Mouse (Mus musculus): ENCODE measurements around the gene Acin1. TPM values are rescaled to one million over a fixed set of nuclear protein-coding genes. Genes with fewer than 3 reads are reported as not detected.

Gene Acin1
- polyA plus RNA-seq, 1 experiment from 2014 or later: 132 TPM

GRCm38 (mm10) chr14:54715402-54715801 lies 28.7 kb upstream of the Acin1 start:
- Histone ChIP-seq H3K4me3 (replicated peaks) (no peak overlapping the region), H3K4me1 (peaks cover 12% of the 10 kb centered on the region), H3K27ac (replicated peaks) (no peak overlapping the region), H3K27me3 (peaks cover 5% of the 10 kb centered on the region; the same call in 1 of the 2 replicates), H3K4me2 (replicated peaks) (no peak overlapping the region), H3K9ac (no peak overlapping the region), H3K9me3 (replicated peaks) (no peaks in the 10 kb centered on the region), H3K36me3 (no peaks in the 10 kb centered on the region)
- WGBS: 53% methylated on average over 1 of the region's 1 CpGs
- ATAC-seq (ENCODE audit: insufficient number of reproducible peaks, low FRiP score, low TSS enrichment, low read depth): no peak

GRCm38 (mm10) chr14:54714617-54715081 lies 27.9 kb upstream of the Acin1 start:
- Histone ChIP-seq H3K4me1 (peaks cover 12% of the 10 kb centered on the region), H3K4me3 (replicated peaks) (peak overlapping the region; percentile 39), H3K36me3 (no peaks in the 10 kb centered on the region), H3K9ac (0 out of 2 replicates have a peak overlapping the region, but pooled peaks have one; percentile 6), H3K27me3 (peaks cover 5% of the 10 kb centered on the region; the same call in 1 of the 2 replicates), H3K27ac (replicated peaks) (no peak overlapping the region), H3K4me2 (replicated peaks) (peak overlapping the region; percentile 72), H3K9me3 (replicated peaks) (no peaks in the 10 kb centered on the region)
- ATAC-seq (ENCODE audit: insufficient number of reproducible peaks, low FRiP score, low TSS enrichment, low read depth): peak; percentile 21; the same call in 1 of the 2 replicates
- WGBS: 3% methylated on average over 15 of the region's 15 CpGs

GRCm38 (mm10) chr14:54714121-54714520 lies 27.4 kb upstream of the Acin1 start:
- ATAC-seq (ENCODE audit: insufficient number of reproducible peaks, low FRiP score, low TSS enrichment, low read depth): 0 out of 2 replicates have a peak, but pooled peaks have one; percentile 35
- 0 out of 2 replicates have a peak overlapping the region, but pooled peaks have one; percentile 6 for H3K9ac ChIP-seq
- WGBS: under 1% methylated on average over 13 of the region's 13 CpGs
- peak overlapping the region; percentile 72 for H3K4me2 ChIP-seq (replicated peaks)
- H3K9me3 ChIP-seq (replicated peaks): no peaks in the 10 kb centered on the region
- peak overlapping the region; percentile 39 for H3K4me3 ChIP-seq (replicated peaks)
- H3K27ac ChIP-seq (replicated peaks): no peak overlapping the region
- H3K27me3 ChIP-seq: peaks cover 5% of the 10 kb centered on the region; the same call in 1 of the 2 replicates
- H3K4me1 ChIP-seq: peaks cover 12% of the 10 kb centered on the region
- no peaks in the 10 kb centered on the region for H3K36me3 ChIP-seq

GRCm38 (mm10) chr14:54712861-54713260 lies 26.1 kb upstream of the Acin1 start:
- peaks cover 5% of the 10 kb centered on the region; the same call in 1 of the 2 replicates for H3K27me3 ChIP-seq
- WGBS: 54% methylated on average over 8 of the region's 8 CpGs
- no peak overlapping the region for H3K9ac ChIP-seq
- H3K9me3 ChIP-seq (replicated peaks): no peaks in the 10 kb centered on the region
- peaks cover 12% of the 10 kb centered on the region for H3K4me1 ChIP-seq
- no peak for ATAC-seq (ENCODE audit: insufficient number of reproducible peaks, low FRiP score, low TSS enrichment, low read depth)
- no peak overlapping the region for H3K4me3 ChIP-seq (replicated peaks)
- no peaks in the 10 kb centered on the region for H3K36me3 ChIP-seq
- H3K27ac ChIP-seq (replicated peaks): no peak overlapping the region
- no peak overlapping the region for H3K4me2 ChIP-seq (replicated peaks)

GRCm38 (mm10) chr14:54712074-54712473 lies 25.3 kb upstream of the Acin1 start, which contains the start of gene Cebpe:
TSS of gene Cebpe (minus strand) at chr14:54712174.
- Histone ChIP-seq H3K27ac (replicated peaks) (no peak within 1 kb of the TSS), H3K4me3 (replicated peaks) (no peak within 1 kb of the TSS), H3K9ac (no peak within 1 kb of the TSS), H3K36me3 (no peaks in the 10 kb centered on the region), H3K27me3 (peaks cover 5% of the 10 kb centered on the region; the same call in 1 of the 2 replicates), H3K9me3 (replicated peaks) (no peaks in the 10 kb centered on the region), H3K4me2 (replicated peaks) (no peak within 1 kb of the TSS), H3K4me1 (peaks cover 12% of the 10 kb centered on the region)
- no peak for ATAC-seq (ENCODE audit: insufficient number of reproducible peaks, low FRiP score, low TSS enrichment, low read depth)
- 81% methylated on average over 7 of the region's 7 CpGs for WGBS

GRCm38 (mm10) chr14:54709054-54709453 lies 22.3 kb upstream of the Acin1 start:
- H3K4me3 ChIP-seq (replicated peaks): no peak overlapping the region
- no peak overlapping the region for H3K4me2 ChIP-seq (replicated peaks)
- H3K9ac ChIP-seq: no peak overlapping the region
- no peaks in the 10 kb centered on the region for H3K27me3 ChIP-seq
- WGBS: 80% methylated on average over 9 of the region's 9 CpGs
- peaks cover 5% of the 10 kb centered on the region; the same call in 1 of the 2 replicates for H3K4me1 ChIP-seq
- no peaks in the 10 kb centered on the region for H3K9me3 ChIP-seq (replicated peaks)
- no peak overlapping the region for H3K27ac ChIP-seq (replicated peaks)
- H3K36me3 ChIP-seq: no peaks in the 10 kb centered on the region
- no peak for ATAC-seq (ENCODE audit: insufficient number of reproducible peaks, low FRiP score, low TSS enrichment, low read depth)

GRCm38 (mm10) chr14:54706589-54707320 lies 20.0 kb upstream of the Acin1 start:
- peaks cover 8% of the 10 kb centered on the region; the same call in 1 of the 2 replicates for H3K27me3 ChIP-seq
- H3K27ac ChIP-seq (replicated peaks): no peak overlapping the region
- no peak overlapping the region for H3K9ac ChIP-seq
- H3K4me2 ChIP-seq (replicated peaks): no peak overlapping the region
- no peak for ATAC-seq (ENCODE audit: insufficient number of reproducible peaks, low FRiP score, low TSS enrichment, low read depth)
- no peaks in the 10 kb centered on the region for H3K9me3 ChIP-seq (replicated peaks)
- WGBS: 56% methylated on average over 17 of the region's 17 CpGs
- no peaks in the 10 kb centered on the region for H3K4me1 ChIP-seq
- no peaks in the 10 kb centered on the region for H3K36me3 ChIP-seq
- H3K4me3 ChIP-seq (replicated peaks): no peak overlapping the region

- Histone ChIP-seq H3K36me3 (no peaks in the 10 kb centered on the region), H3K27ac (replicated peaks) (no peak overlapping the region), H3K4me2 (replicated peaks) (no peak overlapping the region), H3K4me3 (replicated peaks) (no peak overlapping the region), H3K9ac (no peak overlapping the region), H3K9me3 (replicated peaks) (no peaks in the 10 kb centered on the region), H3K4me1 (no peaks in the 10 kb centered on the region), H3K27me3 (peaks cover 8% of the 10 kb centered on the region; the same call in 1 of the 2 replicates)
- no peak for ATAC-seq (ENCODE audit: insufficient number of reproducible peaks, low FRiP score, low TSS enrichment, low read depth)
- WGBS: 53% methylated on average over 5 of the region's 5 CpGs
These were observed 19.1 kb upstream of the Acin1 start for GRCm38 (mm10) chr14:54705844-54706243.

- Histone ChIP-seq H3K4me2 (replicated peaks) (no peak overlapping the region), H3K4me1 (no peaks in the 10 kb centered on the region), H3K4me3 (replicated peaks) (no peak overlapping the region), H3K9ac (no peak overlapping the region), H3K9me3 (replicated peaks) (no peaks in the 10 kb centered on the region), H3K27ac (replicated peaks) (no peak overlapping the region), H3K27me3 (peaks cover 8% of the 10 kb centered on the region; the same call in 1 of the 2 replicates), H3K36me3 (no peaks in the 10 kb centered on the region)
- WGBS: 58% methylated on average over 10 of the region's 10 CpGs
- ATAC-seq (ENCODE audit: insufficient number of reproducible peaks, low FRiP score, low TSS enrichment, low read depth): no peak
These were observed 16.5 kb upstream of the Acin1 start for GRCm38 (mm10) chr14:54703207-54703606.

GRCm38 (mm10) chr14:54701298-54701697 lies 14.6 kb upstream of the Acin1 start:
- 3% methylated on average over 6 of the region's 6 CpGs for WGBS
- no peak for ATAC-seq (ENCODE audit: insufficient number of reproducible peaks, low FRiP score, low TSS enrichment, low read depth)
- H3K9ac ChIP-seq: no peak overlapping the region
- H3K36me3 ChIP-seq: no peaks in the 10 kb centered on the region
- H3K4me3 ChIP-seq (replicated peaks): no peak overlapping the region
- no peak overlapping the region for H3K27ac ChIP-seq (replicated peaks)
- H3K27me3 ChIP-seq: peaks cover 8% of the 10 kb centered on the region; the same call in 1 of the 2 replicates
- H3K4me1 ChIP-seq: no peaks in the 10 kb centered on the region
- no peaks in the 10 kb centered on the region for H3K9me3 ChIP-seq (replicated peaks)
- no peak overlapping the region for H3K4me2 ChIP-seq (replicated peaks)

- Histone ChIP-seq H3K4me2 (replicated peaks) (no peak overlapping the region), H3K9ac (no peak overlapping the region), H3K4me1 (no peaks in the 10 kb centered on the region), H3K36me3 (no peaks in the 10 kb centered on the region), H3K27me3 (peaks cover 8% of the 10 kb centered on the region; the same call in 1 of the 2 replicates), H3K9me3 (replicated peaks) (no peaks in the 10 kb centered on the region), H3K4me3 (replicated peaks) (no peak overlapping the region), H3K27ac (replicated peaks) (no peak overlapping the region)
- ATAC-seq (ENCODE audit: insufficient number of reproducible peaks, low FRiP score, low TSS enrichment, low read depth): no peak
- 53% methylated on average over 3 of the region's 3 CpGs for WGBS
These were observed 12.9 kb upstream of the Acin1 start for GRCm38 (mm10) chr14:54699586-54699985.

Data from embryonic facial prominence, embryonic 15.5 days (tissue).